Mouse (Mus musculus): ENCODE results near the gene Xylb.
A peak's percentile ranks its signal among the peaks of the same experiment; 100 is the strongest.
"Not testable (repeated sequence)": the region's sequence is repeated elsewhere in the genome, so short reads cannot be mapped to it uniquely, and the experiment has no call there.

The Xylb gene

DNA sequence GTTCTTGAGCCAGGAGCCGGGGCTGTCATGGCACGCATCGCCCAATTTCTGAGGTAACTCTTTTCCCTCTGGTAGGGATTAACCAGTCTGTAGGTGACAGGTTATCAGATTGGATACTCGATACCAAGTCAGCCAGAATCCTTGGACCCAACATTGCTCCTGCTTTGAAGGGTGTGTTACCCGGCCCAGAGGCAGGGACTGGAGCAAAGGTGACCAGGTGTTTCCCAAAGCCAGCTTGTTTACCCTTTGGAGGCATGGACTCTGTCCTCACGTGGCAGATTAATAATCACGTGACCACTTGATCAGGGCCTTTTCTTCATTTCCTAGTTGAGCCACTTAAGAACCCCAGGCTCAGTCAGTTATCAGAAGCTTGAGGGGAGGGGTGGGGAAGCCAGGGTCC lies 14.5 kb upstream of the Xylb start:
- DNase-seq, result no peak

DNA sequence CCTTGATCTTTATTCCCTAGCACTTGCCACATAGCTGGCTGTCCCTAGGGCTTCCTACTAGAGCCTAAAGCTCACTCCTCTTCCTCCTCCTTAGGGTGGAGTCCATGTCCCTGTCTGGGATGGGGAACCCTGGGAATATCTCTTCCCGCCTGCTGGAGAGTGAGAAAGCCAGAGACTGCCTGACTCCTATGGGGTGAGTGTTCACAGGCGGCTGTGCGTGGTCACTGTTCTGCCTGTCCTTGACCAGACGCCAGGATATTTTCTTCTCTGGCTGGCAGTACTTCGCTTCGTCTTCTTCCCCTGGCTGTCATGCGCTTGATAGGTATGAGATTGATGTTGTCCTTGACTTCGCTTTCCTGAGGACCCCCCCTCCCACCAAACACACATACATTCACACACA lies 10.8 kb upstream of the Xylb start:
- no peak for DNase-seq

DNA sequence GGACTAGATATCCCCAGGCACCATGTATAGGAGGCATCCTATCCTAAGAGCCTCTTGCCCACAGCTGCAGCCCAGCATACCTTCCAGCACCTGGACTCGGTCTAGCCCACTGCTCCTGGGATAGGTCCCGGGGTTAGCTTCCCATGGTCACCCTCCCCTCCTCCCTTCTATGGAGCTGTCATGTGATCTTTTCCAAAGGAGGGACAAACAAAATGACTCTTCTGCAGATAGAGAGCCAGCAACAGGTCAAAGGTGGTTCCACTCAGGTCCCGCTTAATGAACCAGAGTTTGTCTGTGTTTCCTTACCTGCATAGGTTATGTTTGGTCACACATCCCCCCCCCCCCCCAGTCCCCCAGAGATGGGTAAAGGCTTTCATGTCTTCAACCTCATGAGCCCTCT lies 6.7 kb upstream of the Xylb start:
- DNase-seq, result no peak

DNA sequence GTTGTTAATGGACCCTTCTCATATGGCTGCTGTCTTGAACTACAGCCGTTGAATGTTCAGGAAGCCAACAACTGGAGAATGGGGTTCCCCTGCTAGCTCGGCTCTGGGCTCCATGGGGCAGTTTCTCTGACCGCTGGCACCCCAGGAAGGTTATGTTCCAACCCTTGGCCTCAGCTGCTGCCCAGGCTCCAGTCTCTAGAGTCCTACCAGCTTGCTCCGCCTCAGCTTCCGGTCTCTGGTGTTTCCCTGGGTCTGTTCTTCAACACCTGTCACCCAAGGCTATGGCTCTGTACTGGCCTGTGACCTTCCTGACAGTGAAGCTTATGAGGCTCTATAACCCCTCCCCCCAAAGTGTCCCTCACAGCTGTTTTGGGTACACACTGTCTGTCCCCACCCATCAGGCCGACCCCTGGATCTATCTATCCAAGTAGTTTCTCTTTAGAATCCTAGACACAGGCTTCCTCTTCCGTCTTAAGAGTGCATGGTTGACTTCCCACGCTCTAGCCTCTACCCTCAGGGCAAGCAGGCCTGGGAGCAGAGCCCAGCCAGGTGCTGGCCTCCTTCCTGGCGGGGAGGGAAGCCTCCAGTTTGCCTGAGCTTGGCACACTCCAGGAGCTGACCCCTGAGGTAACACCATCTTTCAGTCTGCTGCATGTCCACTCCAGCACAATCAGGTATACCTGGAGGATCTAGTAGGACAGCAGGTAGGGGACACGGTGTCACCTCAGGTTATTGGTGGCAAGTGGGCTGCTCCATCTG lies 6.1 kb upstream of the Xylb start:
- DNase-seq, result no peak

DNA sequence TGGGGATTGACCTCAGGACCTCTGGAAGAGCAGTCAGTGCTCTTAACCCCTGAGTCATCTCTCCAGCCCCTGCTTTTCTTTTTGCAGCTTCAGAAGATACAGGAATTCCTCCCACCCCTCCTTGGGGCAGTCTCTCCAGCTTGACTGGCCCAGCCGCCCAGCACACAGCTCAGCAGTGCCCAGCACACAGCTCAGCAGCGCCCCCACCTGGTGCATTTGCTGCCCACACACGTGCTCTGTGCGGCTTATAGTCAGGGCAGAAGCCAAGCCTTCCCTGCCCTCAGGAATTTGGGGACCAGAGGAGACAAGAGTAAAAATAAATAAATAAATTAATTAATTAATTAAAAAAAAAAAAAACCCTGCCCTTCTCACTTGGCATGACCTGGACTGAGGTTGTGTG lies 5.1 kb upstream of the Xylb start:
- peak; percentile 39 to 42 for DNase-seq

DNA sequence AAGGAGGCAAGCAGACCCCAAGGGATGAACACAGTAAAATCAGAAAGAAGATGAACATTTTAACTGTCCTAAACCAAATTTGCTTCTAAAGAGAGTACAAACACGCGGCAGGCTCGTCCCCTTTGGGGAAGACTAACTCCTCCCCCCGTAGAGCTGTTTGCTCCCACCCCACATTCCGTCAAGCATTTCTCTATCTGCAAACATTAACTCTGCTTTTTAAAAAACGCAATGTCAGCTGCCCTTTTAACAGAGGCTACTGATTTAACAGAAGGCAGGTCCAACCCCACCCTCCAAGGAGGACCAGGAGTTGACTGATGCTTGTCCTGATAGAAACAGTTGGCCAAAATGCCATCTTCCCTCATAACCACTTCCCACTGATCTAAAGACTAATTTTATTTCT lies 3.3 kb upstream of the Xylb start:
- no peak for DNase-seq

DNA sequence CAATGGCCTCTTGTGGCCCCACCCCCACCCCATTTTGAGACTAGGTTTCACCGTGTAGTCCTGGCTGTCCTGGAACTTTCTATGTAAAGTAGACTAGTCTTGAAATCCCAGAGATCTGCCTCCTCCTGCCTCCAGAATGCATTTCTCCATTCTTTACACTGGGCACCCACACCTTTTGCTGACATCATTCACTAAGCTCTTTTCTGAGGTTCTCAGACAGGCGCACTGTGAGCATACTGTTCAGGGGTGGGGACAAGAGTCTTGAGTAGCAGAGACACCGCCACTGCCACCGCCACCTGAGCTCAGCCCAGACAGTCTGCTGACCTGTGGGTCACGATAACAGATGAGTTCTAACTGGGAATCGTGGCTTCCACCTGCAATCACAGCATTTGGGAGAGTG lies 1.2 kb upstream of the Xylb start:
- DNase-seq, result no peak

DNA sequence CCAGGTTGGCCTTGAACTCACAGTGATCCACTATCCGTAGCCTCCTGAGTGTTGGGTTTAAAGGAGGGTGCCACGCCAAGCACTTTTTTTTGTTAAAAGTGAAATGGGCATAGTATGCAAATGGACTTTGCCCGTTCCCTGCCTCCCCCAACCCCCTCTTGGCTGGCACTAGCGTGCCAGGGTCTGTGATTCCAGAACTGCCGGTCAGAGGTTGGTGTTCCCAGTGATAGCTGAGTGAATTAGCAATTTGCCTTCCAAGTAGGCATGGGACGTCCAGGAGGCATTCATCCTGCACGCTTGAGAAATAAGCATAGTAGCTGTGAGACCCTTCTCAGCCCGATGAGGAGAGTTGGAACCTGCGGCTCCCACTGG lies 863 bp downstream of the Xylb start:
- DNase-seq, result no peak

DNA sequence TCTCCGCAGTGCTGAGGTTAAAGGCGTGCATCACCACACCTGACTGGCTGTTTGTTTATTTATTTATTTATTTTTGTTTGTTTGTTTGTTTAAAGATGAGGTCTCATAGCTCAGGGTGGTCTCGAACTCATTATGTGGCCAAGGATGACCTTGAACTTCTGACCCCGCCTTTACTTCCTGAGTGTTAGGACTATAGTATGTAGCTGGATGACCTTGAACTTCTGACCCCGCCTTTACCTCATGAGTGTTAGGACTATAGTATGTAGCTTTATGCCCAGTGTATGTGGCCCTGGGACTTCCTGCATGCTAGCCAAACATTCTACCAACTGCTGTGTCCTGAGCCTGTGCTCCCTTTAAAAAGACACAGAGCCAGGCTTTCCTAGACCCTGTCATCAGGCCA lies 4.2 kb downstream of the Xylb start:
- DNase-seq, result no peak

DNA sequence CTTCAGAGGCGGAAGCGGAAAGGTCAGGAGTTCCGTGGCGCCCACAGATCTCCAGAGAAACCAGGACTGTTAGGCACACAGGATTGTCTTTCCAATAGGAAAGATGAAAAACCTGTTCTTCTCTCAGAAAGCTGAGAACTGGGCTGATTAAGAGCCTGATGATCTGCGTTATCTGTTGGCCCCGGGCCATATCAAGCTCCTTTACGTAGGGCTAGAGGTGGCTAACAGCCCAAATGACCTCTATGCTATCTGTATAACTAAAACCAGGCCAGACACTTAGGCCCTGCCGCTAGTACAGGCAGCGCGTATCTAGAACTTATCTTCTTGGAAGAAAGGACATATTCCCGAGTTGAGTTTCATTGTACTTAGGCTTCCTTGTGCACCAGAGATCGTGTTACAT lies 6.0 kb downstream of the Xylb start:
- no peak for DNase-seq

DNA sequence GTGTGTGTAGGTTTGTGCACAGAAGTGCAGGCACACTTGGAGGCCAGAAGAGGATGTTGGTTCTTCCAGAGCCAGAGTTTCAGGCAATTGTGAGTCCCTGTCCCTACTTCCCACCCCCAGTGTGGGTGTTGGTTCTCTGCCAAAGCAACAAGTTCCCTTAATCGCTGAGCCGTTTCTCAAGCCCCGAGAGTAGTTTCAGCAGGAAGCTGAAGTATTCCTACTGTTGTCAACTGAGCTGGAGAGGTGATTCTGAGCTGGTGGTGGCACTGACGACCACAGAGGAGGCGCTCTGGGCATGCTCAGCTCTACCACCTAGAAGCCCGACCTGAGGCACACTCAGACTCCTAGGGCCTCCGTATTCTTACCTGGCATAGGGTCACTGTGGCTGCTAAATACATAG lies 8.1 kb downstream of the Xylb start, which contains the start of gene Slc22a14:
Gene Slc22a14 (minus strand): TSS at position 270 of the 400 bp plus-strand sequence.
- no peak for DNase-seq

DNA sequence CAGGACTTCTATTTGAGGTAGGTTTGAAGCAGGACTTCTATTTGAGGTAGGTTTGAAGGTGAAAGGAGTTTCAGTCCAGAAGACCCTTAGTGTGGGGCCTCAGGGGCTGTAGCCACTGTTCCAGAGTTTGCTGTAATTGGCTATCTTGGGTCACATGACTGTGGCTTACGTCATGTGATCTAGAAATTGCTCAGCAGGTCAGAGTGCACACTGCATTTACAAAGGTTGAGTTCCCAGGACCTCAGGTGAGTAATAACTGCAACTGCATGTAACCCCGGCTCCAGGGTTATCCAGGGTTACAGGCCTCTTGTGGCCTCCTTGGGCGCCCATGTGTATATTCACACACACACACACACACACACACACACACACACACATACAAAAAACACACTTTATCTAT lies 11.2 kb downstream of the Xylb start:
- no peak for DNase-seq

DNA sequence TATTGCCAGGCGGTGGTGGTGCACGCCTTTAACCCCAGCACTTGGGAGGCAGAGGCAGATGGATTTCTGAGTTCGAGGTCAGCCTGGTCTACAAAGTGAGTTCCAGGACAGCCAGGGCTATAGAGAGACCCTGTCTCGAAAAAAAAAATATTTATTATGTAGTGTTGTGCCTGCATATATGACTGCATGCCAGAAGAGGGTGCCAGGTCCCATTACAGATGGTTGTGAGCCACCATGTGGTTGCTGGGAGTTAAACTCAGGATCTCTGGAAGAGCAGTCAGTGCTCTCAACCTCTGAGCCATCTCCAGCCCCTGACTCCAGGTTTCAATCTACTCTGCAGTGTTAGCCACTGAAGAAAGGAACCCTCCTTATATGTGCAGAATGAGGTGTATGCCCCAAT lies 13.6 kb downstream of the Xylb start:
- DNase-seq, result not testable (repeated sequence)

DNA sequence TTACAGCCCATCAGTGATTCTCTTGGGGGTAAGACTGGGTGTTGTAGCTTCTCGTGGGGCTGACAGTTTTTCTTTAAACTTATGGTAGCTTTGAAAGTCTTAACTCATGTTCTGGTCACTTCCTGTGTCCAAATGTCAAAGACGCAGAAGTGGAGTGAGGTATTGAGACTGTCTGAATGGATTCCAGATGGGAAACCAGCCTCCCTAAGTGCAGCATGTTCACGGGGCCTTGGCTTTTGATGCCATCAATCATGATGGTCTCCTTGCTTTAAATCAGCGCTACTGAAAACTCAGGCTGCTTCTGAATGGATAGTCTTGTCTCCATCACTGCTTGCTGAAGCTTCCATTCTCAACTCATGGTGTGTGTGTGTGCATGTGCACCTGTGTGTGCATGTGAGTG lies 14.1 kb downstream of the Xylb start:
- no peak for DNase-seq

DNA sequence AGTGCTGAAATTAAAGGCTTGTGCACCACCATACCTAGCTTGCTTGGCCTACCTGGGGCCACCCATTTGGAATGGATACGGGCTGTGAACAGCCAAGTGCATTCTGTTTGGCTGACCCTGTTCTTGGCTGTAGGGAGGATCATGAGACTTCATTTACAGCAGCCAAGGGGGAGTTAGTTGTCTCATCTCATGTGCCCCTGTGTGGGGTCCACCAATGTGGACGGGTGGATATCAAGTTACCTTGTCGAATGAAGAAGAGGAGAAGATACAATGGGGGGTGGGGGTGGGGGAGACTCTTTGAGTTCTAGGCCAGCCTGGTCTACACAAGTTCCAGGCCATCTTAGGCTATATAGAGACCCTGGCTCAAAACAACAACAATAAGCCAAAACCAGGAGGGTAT lies 17.8 kb downstream of the Xylb start:
- DNase-seq, result no peak

DNA sequence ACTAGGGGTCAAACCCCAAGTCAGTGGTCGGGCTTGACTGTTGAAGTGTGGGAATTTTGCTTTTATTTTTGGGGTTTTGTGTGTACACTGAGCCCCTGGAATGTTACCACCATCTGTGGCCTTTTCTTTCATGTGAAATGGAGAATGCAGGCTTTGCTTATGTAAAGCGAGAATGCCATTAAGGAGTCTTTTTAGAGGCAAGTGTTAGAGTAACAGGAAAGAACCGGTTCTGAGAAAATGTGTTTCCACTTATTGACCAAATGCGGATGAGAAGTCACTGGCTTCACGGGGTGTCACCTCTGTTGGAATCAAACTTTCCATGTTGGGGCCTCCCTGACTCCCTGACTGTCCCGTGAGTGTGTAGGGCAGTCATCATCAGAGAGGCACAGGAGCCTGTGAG lies 18.4 kb downstream of the Xylb start:
- no peak for DNase-seq

DNA sequence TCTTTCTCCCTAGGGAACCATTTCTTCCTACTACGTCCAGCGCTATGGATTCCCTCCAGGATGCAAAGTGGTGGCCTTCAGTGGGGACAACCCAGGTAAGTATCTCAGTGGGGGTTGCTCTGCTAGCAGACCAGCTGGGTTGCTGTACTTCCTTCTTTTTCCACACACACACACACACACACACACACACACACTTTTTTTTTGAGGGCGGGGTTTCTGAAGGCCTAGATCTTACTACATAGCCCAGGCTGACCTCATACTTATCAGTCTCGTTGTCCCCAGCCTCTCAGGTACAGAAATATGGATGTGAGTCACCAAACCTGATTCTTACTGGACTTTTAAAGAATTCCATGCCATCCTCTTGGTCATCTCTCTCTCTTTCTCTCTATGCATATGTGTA lies 21.1 kb downstream of the Xylb start:
- DNase-seq, result no peak

DNA sequence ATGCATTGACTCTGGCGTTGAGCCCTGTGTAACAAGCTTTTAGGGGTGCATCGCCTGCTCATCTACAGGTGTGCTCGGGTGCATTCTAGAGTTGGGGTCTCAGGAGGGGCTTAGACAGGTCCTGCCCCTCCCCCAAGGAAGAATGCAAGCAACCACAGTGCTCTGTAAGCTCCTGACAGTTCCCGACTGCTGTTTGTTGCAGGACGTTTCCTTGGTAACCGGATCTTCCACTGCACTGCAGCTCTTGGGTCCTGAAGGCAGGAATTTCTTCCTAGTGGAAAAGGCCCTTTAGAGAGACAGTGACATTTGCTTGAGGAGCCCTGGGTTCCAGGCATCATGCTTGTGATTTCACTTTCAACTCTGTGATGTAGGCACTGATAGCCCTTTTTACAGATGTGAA lies 25.4 kb downstream of the Xylb start:
- DNase-seq, result no peak

DNA sequence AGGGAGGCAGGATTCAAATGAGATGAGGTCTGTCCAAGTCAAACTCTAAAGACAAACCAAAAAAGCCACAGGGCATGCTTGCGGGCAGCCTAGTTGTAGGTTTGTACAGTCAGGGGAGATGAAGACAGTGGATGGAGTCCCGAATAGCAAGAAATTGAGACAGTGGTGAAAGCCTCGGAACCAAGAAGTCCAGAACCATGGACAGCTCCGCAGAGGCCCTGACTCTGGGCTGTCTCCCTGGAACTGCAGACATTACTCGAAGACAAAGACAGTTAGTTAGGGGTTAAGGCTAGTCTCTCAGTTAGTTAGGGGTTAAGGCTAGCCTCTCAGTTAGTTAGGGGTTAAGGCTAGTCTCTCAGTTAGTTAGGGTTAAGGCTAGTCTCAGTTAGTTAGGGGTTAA lies 31.8 kb downstream of the Xylb start:
- no peak for DNase-seq

DNA sequence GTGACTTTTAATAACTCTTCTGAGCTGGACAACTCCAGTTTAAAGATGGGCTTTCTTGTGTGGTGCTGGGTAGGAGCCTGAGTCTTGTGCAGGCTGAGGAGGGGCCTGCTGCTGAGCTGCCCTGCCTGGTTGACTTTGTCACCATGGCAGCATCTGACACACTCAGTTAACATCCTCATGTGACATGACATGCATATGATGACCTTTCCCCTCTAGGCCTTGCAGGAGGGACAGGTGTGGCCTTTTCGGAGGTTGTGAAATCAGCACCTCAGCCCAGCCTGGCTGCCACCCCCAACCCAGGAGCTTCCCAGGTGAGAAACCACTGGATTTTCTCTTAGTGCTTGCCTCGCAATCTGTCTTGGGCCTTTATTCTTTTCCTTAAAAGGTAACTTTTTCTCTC lies 33.0 kb downstream of the Xylb start:
- DNase-seq, result no peak

DNA sequence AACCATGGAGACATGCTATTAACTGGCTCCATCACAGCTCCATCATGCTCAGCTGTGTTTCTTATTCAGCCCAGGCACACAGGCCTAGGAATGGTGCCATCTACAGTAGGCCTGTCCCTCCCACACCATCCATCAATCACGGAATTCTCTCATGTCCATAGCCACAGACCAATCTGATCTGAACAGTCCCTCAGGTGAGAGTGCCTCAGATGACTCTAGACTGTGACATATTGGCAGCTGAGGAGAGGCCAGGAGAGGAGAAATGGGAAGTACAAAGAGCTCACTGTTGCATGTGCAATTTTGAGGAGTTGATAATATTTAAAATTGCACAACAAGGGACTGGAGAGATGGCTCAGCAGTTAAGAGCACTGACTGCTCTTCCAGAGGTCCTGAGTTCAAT lies 37.6 kb downstream of the Xylb start:
- no peak for DNase-seq

DNA sequence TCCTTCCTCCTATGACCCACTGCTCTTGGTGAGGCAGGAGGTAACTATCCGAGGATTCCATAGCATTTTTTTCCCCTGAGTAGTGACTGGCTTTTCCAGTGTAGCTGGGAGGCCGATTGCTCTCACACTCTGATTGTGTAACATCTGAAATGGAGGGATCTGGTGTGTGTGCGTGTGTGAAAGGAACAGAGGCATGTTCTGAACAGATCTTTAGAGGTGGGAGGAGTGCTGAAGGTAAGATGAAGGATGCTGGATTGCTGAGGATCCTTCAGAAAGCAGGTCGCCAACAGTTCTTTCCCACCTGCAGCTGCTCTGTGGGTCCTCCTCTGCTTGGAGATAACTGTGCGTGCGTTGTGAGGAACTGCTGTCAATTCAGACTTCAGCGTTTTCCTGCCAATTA lies 44.2 kb downstream of the Xylb start:
- DNase-seq, result peak in 1 of 2 experiments; percentile 6

DNA sequence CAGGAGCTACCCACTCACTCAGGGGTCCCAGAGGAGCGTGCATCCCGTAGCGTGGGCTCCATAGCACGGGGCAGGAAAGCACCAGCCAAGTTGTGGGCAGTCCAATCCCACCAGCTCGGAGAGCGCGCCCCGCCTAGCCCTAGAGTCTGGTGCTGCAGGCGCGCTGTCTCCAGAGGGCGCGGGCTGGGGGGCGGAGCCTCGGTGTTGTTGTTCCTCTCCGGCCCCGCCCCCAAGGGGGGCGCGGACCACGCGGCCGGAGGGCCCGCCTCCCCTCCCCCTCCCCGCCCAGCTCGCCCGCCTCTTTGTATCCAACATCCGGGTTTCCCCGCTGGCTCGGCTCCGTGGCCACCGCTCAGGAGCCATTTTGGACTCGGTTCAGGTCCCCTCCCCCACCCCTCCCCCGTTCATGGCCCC lies 44.6 kb downstream of the Xylb start, which contains the start of gene Acvr2b:
Gene Acvr2b (plus strand): TSS at position 318 of the 414 bp plus-strand sequence.
- peak; percentile 84 to 87 for DNase-seq

DNA sequence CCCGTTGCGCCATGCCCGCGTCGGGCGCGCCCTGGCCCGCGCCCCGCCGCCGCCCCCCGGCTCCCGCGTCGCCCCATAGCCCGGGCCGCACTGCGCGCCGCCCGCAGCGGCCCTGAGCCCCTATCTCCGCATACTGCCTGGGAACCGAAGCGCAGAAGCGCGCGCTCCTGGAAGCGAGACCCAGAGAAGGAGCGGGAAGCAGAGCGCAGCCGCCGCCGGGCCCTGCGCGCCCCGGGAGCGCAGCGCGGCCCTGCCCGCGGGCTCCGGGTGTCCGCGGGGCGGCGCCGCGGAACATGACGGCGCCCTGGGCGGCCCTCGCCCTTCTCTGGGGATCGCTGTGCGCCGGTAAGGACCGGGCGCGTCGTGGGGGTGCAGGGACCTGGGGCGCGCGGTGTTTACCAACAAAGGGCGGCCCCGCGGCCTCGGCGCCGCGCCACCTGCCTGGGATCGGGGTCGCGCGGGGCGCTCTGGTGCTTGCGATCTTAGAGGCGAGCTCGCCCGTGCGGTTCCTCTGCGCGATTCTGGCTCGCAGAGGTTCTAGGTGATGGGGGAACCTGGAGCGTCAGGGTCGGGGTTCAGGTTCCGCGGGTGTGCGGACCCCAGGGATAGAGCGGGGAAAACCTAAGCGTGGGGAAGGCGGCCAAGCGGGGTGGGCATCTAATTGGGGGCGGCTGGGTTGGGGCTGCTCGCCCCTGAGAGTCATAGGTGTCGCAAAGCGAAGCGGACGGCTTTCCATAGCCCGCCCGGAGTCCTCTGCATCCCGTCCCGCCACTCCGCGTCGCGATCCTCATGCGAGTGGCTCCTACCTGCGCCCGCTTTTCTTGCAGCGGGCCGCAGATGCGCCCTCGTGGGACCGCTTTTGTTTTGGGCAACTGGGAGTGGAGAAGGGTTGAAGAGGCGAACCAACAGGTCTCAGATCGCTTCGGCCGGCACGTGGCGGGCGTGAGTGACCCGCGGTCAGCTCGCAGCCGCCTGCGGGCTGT lies 45.4 kb downstream of the Xylb start:
- DNase-seq, result peak; percentile 17 to 27

All from thymus, adult 18-20 months (tissue).